Mouse (Mus musculus) lung, postnatal 0 days (tissue): Measurements from ENCODE around the gene Mcrip2. TPM values are rescaled to one million over a fixed set of nuclear protein-coding genes. Genes with fewer than 3 reads are reported as not detected.

Experiments
- ATAC-seq: fragments of 200-750 bp; cut with Nextera tagmentation; 2 replicates; pipeline ENCODE4 v1.8.0; 2017; ENCODE audit warnings: moderate library complexity
- DNase-seq: peaks from one replicate; pipeline ENCODE4 v3.0.0-alpha.2; 2016; ENCODE audit warnings: low spot score
- H3K27ac ChIP-seq: fragments of 300-500 bp; sonication (generic); 2 replicates; pipeline ENCODE4 v1.5.1; 2014; ENCODE audit warnings: antibody characterized with exemption, mild to moderate bottlenecking, low read length, mixed read lengths
- H3K27me3 ChIP-seq: fragments of 300-500 bp; sonication (generic); replicated peaks from 2 replicates; pipeline ENCODE4 v1.6.1; 2014; ENCODE audit warnings: low read length, mixed read lengths; ENCODE audit not compliant: insufficient read depth
- H3K36me3 ChIP-seq: fragments of 300-500 bp; sonication (generic); 2 replicates; pipeline ENCODE4 v1.6.1; 2014; ENCODE audit warnings: low read length, mixed read lengths; ENCODE audit not compliant: insufficient read depth
- H3K4me1 ChIP-seq: fragments of 300-500 bp; sonication (generic); 2 replicates; pipeline ENCODE4 v1.6.1; 2014; ENCODE audit warnings: antibody characterized with exemption, low read depth, low read length, mixed read lengths; ENCODE audit not compliant: insufficient read depth
- H3K4me2 ChIP-seq: fragments of 300-500 bp; sonication (generic); replicated peaks from 2 replicates; pipeline ENCODE4 v1.6.1; 2014; ENCODE audit warnings: low read depth, mild to moderate bottlenecking, low read length, moderate library complexity, mixed read lengths
- H3K4me3 ChIP-seq: fragments of 300-500 bp; sonication (generic); 2 replicates; pipeline ENCODE4 v1.5.1; 2014; ENCODE audit warnings: low read depth, low read length
- H3K9ac ChIP-seq: fragments of 300-500 bp; sonication (generic); replicated peaks from 2 replicates; pipeline ENCODE4 v1.6.1; 2014; ENCODE audit warnings: low read depth, mild to moderate bottlenecking
- H3K9me3 ChIP-seq: fragments of 300-500 bp; sonication (generic); 2 replicates; pipeline ENCODE4 v1.6.1; 2016; ENCODE audit warnings: low read length, mixed read lengths
- CTCF ChIP-seq: IDR thresholded peaks from 2 replicates; pipeline ENCODE4 v1.5.1; 2016; ENCODE audit warnings: antibody characterized with exemption, mild to moderate bottlenecking
- EP300 ChIP-seq: IDR thresholded peaks from 2 replicates; pipeline ENCODE4 v1.6.1; 2016; ENCODE audit warnings: antibody characterized with exemption, mild to moderate bottlenecking, control low read depth
- WGBS: fragments of 180-500 bp; shearing (Covaris S2); extraction: QIAGEN DNeasy Blood & Tissue Kit; methylation state at CpG from one replicate; pipeline ENCODE4 v1.1.7; 2014; 5-methylcytosine and 5-hydroxymethylcytosine counted together
- polyA plus RNA-seq: library from polyadenylated mRNA; unstranded; fragments of >200 nt; fragmentation: Nextera tagmentation; extraction: Ambion mirVana; gene quantifications from 2 replicates; pipeline ENCODE4 v1.2.1, GENCODE M21; 2015

The Mcrip2 gene
- polyA plus RNA-seq, 1 experiment from 2014 or later, result 19.5 TPM

DNA sequence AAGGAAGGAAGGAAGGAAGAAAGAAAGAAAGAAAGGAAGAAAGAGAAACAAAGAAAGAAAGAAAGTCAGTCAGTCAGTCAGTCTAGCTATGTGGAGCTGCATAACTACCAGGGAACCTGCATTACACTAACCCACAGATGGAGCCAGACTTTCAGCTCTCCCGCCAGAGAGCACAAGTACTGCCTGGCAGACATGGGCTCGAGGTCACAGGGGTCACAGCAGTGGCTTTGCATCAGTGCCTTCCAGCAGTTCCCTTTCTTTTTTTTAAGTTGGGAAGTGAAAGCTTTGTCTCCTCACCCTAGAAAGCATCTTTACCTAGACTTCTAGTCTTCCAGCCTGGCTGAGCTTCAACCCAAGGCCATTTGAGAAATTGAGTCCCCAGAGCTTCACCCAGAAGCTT is 26.9 kb upstream of the Mcrip2 start:
- 54% methylated on average over 2 of the region's 2 CpGs for WGBS
- no peak for TF ChIP-seq EP300
- no peak for TF ChIP-seq CTCF
- H3K27ac ChIP-seq, result no peak overlapping the region

GRCm38 (mm10) chr17:25893975-25894617 is 25.5 kb upstream of the Mcrip2 start:
- Histone ChIP-seq H3K4me1 (no peaks in the 10 kb centered on the region), H3K9me3 (no peaks in the 10 kb centered on the region), H3K36me3 (no peaks in the 10 kb centered on the region), H3K4me3 (no peak overlapping the region), H3K4me2 (no peak overlapping the region), H3K9ac (no peak overlapping the region), H3K27ac (no peak overlapping the region), H3K27me3 (no peaks in the 10 kb centered on the region)
- DNase-seq (peak; percentile 86), ATAC-seq (peak; percentile 85)
- 37% methylated on average over 2 of the region's 2 CpGs for WGBS
- no peak for TF ChIP-seq EP300
- TF ChIP-seq CTCF, result peak; percentile 98

More for the DNA sequence above, 26.9 kb upstream of the Mcrip2 start:
- ATAC-seq (no peak), DNase-seq (no peak)
- no peaks in the 10 kb centered on the region for H3K4me1 ChIP-seq
- no peaks in the 10 kb centered on the region for H3K9me3 ChIP-seq
- H3K27me3 ChIP-seq, result no peaks in the 10 kb centered on the region
- H3K9ac ChIP-seq, result no peak overlapping the region
- H3K4me3 ChIP-seq, result no peak overlapping the region
- H3K4me2 ChIP-seq, result no peak overlapping the region
- H3K36me3 ChIP-seq, result no peaks in the 10 kb centered on the region

- Histone ChIP-seq H3K36me3 (peaks cover 1% of the 10 kb centered on the region; the same call in 1 of the 2 replicates), H3K9ac (no peak overlapping the region), H3K4me2 (no peak overlapping the region), H3K4me3 (no peak overlapping the region), H3K9me3 (no peaks in the 10 kb centered on the region), H3K4me1 (no peaks in the 10 kb centered on the region), H3K27me3 (no peaks in the 10 kb centered on the region), H3K27ac (no peak overlapping the region)
- no peak for DNase-seq
- 92% methylated on average over 3 of the region's 3 CpGs for WGBS
- TF ChIP-seq CTCF (no peak), EP300 (no peak)
- ATAC-seq, result no peak
Observed at GRCm38 (mm10) chr17:25888837-25889236, 20.3 kb upstream of the Mcrip2 start.

- DNase-seq (peak; percentile 56), ATAC-seq (peak; percentile 73)
- no peaks in the 10 kb centered on the region for H3K27me3 ChIP-seq
- H3K27ac ChIP-seq, result no peak overlapping the region
- WGBS, result 55% methylated on average over 10 of the region's 10 CpGs
- no peak overlapping the region for H3K4me2 ChIP-seq
- H3K4me1 ChIP-seq, result no peaks in the 10 kb centered on the region
- H3K4me3 ChIP-seq, result no peak overlapping the region
- H3K9ac ChIP-seq, result no peak overlapping the region
- H3K9me3 ChIP-seq, result no peaks in the 10 kb centered on the region
- peak; percentile 76 for TF ChIP-seq EP300
- TF ChIP-seq CTCF, result no peak
- H3K36me3 ChIP-seq, result peaks cover 9% of the 10 kb centered on the region; the same call in 1 of the 2 replicates
Observed at GRCm38 (mm10) chr17:25887467-25887866, 18.9 kb upstream of the Mcrip2 start.

GRCm38 (mm10) chr17:25886806-25887205 is 18.2 kb upstream of the Mcrip2 start:
- Histone ChIP-seq H3K27me3 (no peaks in the 10 kb centered on the region), H3K36me3 (peaks cover 9% of the 10 kb centered on the region; the same call in 1 of the 2 replicates), H3K9me3 (no peaks in the 10 kb centered on the region), H3K4me2 (no peak overlapping the region), H3K4me3 (no peak overlapping the region), H3K4me1 (no peaks in the 10 kb centered on the region), H3K9ac (no peak overlapping the region), H3K27ac (no peak overlapping the region)
- TF ChIP-seq EP300, result no peak
- no peak for TF ChIP-seq CTCF
- no peak for ATAC-seq
- DNase-seq, result no peak

- H3K27ac ChIP-seq, result no peak overlapping the region
- ATAC-seq (no peak), DNase-seq (no peak)
- TF ChIP-seq CTCF (peak; percentile 61), EP300 (no peak)
- no peaks in the 10 kb centered on the region for H3K9me3 ChIP-seq
- H3K4me2 ChIP-seq, result no peak overlapping the region
- peaks cover 9% of the 10 kb centered on the region; the same call in 1 of the 2 replicates for H3K36me3 ChIP-seq
- no peak overlapping the region for H3K9ac ChIP-seq
- no peaks in the 10 kb centered on the region for H3K4me1 ChIP-seq
- WGBS, result 71% methylated on average over 4 of the region's 4 CpGs
- H3K27me3 ChIP-seq, result no peaks in the 10 kb centered on the region
- H3K4me3 ChIP-seq, result no peak overlapping the region
Observed at GRCm38 (mm10) chr17:25885636-25886035, 17.1 kb upstream of the Mcrip2 start.

DNA sequence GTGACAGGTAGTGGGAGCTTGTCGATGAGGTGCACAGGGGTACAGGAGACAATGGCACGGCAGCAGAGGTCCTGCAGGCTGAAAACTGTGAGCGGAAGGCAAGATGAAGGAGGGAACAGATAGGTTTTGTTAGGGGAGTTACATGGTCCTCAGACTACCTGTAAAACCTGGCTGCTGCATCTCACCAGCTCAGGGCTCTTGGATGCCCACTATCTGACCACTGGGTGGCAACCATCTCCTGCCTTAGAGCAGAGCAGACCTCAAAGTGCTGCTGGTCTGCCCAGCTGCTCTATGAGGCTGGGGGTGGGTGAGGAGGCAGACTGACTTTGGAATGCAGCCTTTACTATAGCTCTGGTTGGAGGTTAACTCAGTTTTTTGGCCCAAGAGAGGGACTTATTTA is 15.3 kb upstream of the Mcrip2 start:
- TF ChIP-seq EP300 (no peak), CTCF (peak; percentile 14)
- H3K27me3 ChIP-seq, result no peaks in the 10 kb centered on the region
- ATAC-seq (no peak), DNase-seq (no peak)
- 94% methylated on average over 3 of the region's 3 CpGs for WGBS
- no peaks in the 10 kb centered on the region for H3K9me3 ChIP-seq
- no peak overlapping the region for H3K4me2 ChIP-seq
- no peaks in the 10 kb centered on the region for H3K4me1 ChIP-seq
- H3K27ac ChIP-seq, result no peak overlapping the region
- no peak overlapping the region for H3K9ac ChIP-seq
- no peak overlapping the region for H3K4me3 ChIP-seq
- H3K36me3 ChIP-seq, result peaks cover 9% of the 10 kb centered on the region; the same call in 1 of the 2 replicates
